Mouse (Mus musculus): ENCODE results near the gene Erc1.
"Not testable (repeated sequence)": the region's sequence is repeated elsewhere in the genome, so short reads cannot be mapped to it uniquely, and the experiment has no call there.

The Erc1 gene

GRCm38 (mm10) chr6:119711649-119712305 lies 136.2 kb downstream of the Erc1 start:
- DNase-seq (ENCODE audit: low read depth) = no peak

GRCm38 (mm10) chr6:119709552-119709951 lies 138.4 kb downstream of the Erc1 start:
- DNase-seq (ENCODE audit: low read depth) = no peak

- DNase-seq (ENCODE audit: low read depth) = no peak
Observed at GRCm38 (mm10) chr6:119707911-119708310, 140.1 kb downstream of the Erc1 start.

- DNase-seq (ENCODE audit: low read depth) = no peak
Observed at GRCm38 (mm10) chr6:119704899-119705298, 143.1 kb downstream of the Erc1 start.

- DNase-seq (ENCODE audit: low read depth) = no peak
Observed at GRCm38 (mm10) chr6:119692754-119693153, 155.2 kb downstream of the Erc1 start.

GRCm38 (mm10) chr6:119686470-119686869 lies 161.5 kb downstream of the Erc1 start:
- no peak for DNase-seq (ENCODE audit: low read depth)

GRCm38 (mm10) chr6:119680746-119681145 lies 167.2 kb downstream of the Erc1 start:
- no peak for DNase-seq (ENCODE audit: low read depth)

GRCm38 (mm10) chr6:119674811-119675209 lies 173.2 kb downstream of the Erc1 start:
- no peak for DNase-seq (ENCODE audit: low read depth)

GRCm38 (mm10) chr6:119674201-119674810 lies 173.7 kb downstream of the Erc1 start:
- DNase-seq (ENCODE audit: low read depth) = no peak

- DNase-seq (ENCODE audit: low read depth) = no peak
Observed at GRCm38 (mm10) chr6:119669746-119670145, 178.2 kb downstream of the Erc1 start.

GRCm38 (mm10) chr6:119662936-119663335 lies 185.0 kb downstream of the Erc1 start:
- no peak for DNase-seq (ENCODE audit: low read depth)

GRCm38 (mm10) chr6:119661081-119661493 lies 186.9 kb downstream of the Erc1 start:
- no peak for DNase-seq (ENCODE audit: low read depth)

- no peak for DNase-seq (ENCODE audit: low read depth)
Observed at GRCm38 (mm10) chr6:119658441-119658840, 189.5 kb downstream of the Erc1 start.

GRCm38 (mm10) chr6:119657418-119658178 lies 190.4 kb downstream of the Erc1 start:
- DNase-seq (ENCODE audit: low read depth) = no peak

- DNase-seq (ENCODE audit: low read depth) = not testable (repeated sequence)
Observed at GRCm38 (mm10) chr6:119654777-119655176, 193.2 kb downstream of the Erc1 start.

GRCm38 (mm10) chr6:119643880-119644460 lies 204.0 kb downstream of the Erc1 start:
- DNase-seq (ENCODE audit: low read depth) = no peak

GRCm38 (mm10) chr6:119643178-119643728 lies 204.7 kb downstream of the Erc1 start:
- DNase-seq (ENCODE audit: low read depth) = no peak

GRCm38 (mm10) chr6:119642718-119643117 lies 205.2 kb downstream of the Erc1 start:
- DNase-seq (ENCODE audit: low read depth) = peak; percentile 3

- DNase-seq (ENCODE audit: low read depth) = peak; percentile 20
Observed at GRCm38 (mm10) chr6:119635629-119636028, 212.3 kb downstream of the Erc1 start.

- DNase-seq (ENCODE audit: low read depth) = no peak
Observed at GRCm38 (mm10) chr6:119630622-119631021, 217.3 kb downstream of the Erc1 start.

- DNase-seq (ENCODE audit: low read depth) = no peak
Observed at GRCm38 (mm10) chr6:119601379-119601778, 246.6 kb downstream of the Erc1 start.

GRCm38 (mm10) chr6:119595440-119595839 lies 252.5 kb downstream of the Erc1 start:
- no peak for DNase-seq (ENCODE audit: low read depth)

Data from c-Kit-positive CD71-negative TER-119-negative erythroid progenitor cells, embryonic 14.5 days (primary cell).